Mouse (Mus musculus): ENCODE data around the gene Wnt11.
A peak's percentile ranks its signal among the peaks of the same experiment; 100 is the strongest.

Gene Wnt11

GRCm38 (mm10) chr7:98867053-98867793 is 32.3 kb downstream of the Wnt11 start:
- DNase-seq (ENCODE audit: low spot score), result no peak

GRCm38 (mm10) chr7:98867794-98868150 is 32.9 kb downstream of the Wnt11 start:
- no peak for DNase-seq (ENCODE audit: low spot score)

GRCm38 (mm10) chr7:98869070-98869469 is 34.2 kb downstream of the Wnt11 start:
- DNase-seq (ENCODE audit: low spot score), result no peak

DNA sequence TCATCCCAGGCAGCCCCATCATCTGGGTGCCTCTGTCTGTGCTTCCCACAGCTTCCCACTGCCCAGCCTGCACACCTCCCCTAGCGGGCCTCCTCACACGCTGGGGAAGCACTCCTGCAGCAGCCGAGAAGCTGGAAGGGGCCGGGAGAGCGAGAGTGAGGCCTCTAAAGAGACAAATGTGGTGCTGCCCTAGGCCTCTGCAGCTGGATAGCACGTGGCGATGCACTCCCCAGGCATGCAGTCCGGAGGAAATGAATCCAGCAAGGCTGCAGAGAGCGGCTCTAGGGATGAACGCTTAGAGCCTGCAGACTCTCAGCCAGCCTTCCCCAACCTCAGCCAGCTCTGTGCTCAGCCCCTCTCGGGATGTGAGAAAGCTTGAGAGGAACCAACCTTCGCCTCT is 35.9 kb downstream of the Wnt11 start:
- no peak for DNase-seq (ENCODE audit: low spot score)

GRCm38 (mm10) chr7:98871882-98872281 is 37.0 kb downstream of the Wnt11 start:
- DNase-seq (ENCODE audit: low spot score), result no peak

DNA sequence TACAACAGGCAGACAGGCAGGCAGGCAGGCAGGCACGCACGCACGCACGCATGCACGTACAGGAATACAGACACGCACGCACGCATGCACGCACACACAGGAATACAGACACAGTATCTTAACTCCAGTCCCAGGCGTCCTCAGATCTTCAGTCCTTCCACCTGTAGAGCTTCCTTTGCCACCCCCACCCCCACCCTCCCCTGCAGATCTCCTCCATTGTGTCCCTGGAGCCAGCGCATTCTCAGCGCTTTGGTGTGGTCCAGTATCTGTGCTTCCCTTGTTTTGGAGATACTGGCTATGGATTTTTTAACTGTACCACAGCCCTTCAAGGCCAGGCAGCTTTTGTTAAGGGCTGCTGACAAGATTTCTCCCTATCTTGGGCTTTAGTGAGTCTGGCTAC is 38.4 kb downstream of the Wnt11 start:
- no peak for DNase-seq (ENCODE audit: low spot score)

GRCm38 (mm10) chr7:98874411-98874951 is 39.6 kb downstream of the Wnt11 start:
- no peak for DNase-seq (ENCODE audit: low spot score)

DNA sequence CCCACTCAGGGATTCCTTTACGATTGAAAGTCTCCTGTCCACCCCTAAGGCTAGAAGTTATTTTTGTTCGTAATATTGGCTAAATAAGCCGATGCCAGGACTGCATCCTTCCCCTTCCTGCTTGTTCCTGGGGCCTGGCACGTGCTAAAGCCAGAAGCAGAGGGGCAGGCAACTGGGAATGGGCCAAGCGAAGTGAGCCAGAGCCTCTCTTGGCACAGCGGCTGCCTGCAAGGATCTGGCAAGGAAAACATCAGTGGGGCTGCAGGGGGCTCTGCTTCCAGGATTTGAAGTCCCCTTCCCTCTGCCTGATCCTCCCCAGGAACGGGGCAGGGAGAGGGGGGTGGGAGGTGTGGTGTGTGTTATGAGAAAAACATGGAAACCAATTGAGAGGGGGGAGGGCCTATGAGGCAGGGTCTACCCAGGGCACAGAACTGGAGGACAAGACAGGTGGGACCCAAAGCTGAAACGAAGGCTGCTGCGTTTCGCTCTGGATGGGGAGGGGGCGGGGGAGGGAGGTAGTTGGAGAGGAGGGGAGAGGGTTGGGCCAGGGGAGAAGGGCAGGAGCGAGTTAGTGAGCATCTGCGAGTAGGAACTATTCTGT is 40.6 kb downstream of the Wnt11 start:
- DNase-seq (ENCODE audit: low spot score), result no peak

GRCm38 (mm10) chr7:98876119-98876518 is 41.2 kb downstream of the Wnt11 start:
- DNase-seq (ENCODE audit: low spot score), result no peak

- no peak for DNase-seq (ENCODE audit: low spot score)
Observed at GRCm38 (mm10) chr7:98879176-98879575, 44.3 kb downstream of the Wnt11 start.

DNA sequence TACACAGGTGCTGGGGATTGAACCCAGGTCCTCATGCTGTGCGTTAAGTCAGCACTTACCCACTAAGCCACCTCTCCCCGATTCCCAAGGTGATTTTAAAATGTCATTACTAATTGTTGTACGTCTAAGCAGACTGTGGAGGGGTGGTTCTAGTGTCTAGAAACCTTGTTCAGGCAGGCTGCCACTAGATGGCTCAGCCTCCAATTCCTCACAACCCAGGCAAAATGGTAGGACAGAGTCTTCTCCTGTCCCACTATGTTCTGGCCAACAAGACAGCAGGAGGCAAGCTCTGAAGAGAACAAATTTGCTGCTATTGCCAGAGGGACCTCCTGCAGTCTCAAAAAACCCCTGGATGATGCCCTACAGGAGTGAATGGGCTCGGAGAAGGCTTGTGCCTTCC is 47.0 kb downstream of the Wnt11 start:
- DNase-seq (ENCODE audit: low spot score), result no peak

DNA sequence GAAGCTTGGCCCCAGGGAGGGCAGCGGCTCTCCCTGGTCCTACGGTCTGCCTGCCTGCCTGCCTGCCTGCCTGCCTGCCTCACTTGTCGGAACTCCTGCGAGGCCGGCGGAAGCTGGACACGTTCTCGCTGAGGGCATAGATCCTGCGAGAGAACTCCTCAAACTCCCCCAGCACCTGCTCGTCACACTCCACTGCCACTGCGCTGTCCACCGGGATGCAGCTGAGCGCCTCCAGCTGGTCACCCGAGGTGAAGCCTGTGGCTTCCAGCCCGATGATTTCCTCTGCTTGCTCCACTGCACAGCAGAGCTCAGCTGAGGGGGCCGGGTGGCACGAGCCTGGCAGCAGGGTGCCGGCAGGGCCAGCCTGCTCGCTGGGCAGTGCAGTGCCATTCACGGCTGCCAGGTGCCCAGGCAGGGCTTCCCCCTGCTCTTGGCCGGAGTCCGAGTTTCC is 52.9 kb downstream of the Wnt11 start:
- no peak for DNase-seq (ENCODE audit: low spot score)

- DNase-seq (ENCODE audit: low spot score), result no peak
Observed at GRCm38 (mm10) chr7:98888810-98889209, 53.9 kb downstream of the Wnt11 start.

- DNase-seq (ENCODE audit: low spot score), result no peak
Observed at GRCm38 (mm10) chr7:98889211-98889610, 54.3 kb downstream of the Wnt11 start.

- DNase-seq (ENCODE audit: low spot score), result no peak
Observed at GRCm38 (mm10) chr7:98893144-98893543, 58.2 kb downstream of the Wnt11 start.

GRCm38 (mm10) chr7:98894305-98894704 is 59.4 kb downstream of the Wnt11 start:
- no peak for DNase-seq (ENCODE audit: low spot score)

DNA sequence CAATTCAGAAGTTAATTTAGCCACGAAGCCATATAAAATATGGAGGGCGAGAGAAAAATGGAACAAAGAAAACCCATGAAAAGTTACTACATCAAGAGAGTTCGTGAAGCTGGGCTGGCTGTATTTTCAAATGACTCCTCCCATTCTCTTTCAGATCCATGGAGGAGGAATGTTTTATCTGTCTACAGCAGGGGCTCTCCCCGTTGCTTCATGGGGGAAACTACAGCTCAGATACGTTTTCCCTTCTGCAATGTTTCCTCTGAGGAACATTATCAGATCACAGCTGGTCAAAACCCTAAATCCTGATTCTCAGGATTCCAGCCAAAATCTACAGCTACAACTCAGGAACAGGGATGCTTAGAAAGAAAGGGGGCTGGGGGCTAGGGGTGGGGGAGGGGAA is 59.9 kb downstream of the Wnt11 start:
- DNase-seq (ENCODE audit: low spot score), result no peak

DNA sequence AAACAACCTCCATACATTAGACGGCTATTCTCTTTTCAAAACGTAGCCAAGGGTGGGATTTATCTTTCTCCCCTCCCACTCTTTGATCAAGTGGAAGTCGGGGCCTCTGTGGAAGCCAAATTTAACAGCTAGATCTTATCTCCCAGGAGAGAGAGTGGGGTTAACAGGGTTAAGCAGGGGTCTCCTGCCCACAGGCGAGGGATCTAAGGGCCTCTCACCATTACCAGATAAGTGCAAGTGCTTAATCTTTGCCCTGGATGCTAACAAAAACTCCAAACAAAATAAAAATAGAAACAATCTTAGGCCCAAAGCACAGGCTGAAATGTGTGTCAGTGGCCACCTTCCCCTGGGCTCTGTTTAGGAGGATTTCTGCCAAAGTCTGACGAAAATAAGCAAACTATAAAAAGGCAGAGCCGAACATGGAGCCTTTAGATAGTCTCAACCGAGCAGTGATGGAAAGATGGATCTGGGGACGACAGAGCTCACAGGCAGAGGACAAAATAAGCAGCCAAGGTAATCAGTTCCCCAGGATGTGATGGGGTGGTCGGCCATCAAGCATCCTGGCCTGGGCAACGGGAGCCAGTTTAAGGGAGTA is 60.7 kb downstream of the Wnt11 start:
- DNase-seq (ENCODE audit: low spot score), result no peak

DNA sequence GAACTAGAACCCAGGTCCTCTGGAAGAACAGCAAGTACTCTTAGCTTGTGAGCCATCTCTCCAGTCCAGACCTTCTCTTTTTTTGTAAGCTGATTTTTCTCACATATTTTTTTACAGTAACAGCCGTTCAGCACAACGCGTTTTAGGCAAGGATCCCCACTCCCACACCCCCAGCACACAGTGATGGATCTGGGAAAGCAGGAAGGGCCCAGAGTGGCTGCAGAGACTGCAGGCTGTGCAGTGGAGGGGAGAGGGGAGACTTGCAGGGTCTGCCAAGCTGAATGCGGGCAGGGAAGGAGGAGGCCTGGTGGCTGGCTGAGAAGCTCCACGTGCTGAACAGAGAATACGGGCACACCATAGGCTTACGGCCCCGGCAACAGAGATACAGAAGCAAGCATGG is 62.4 kb downstream of the Wnt11 start:
- DNase-seq (ENCODE audit: low spot score), result no peak

- no peak for DNase-seq (ENCODE audit: low spot score)
Observed at GRCm38 (mm10) chr7:98899815-98900214, 64.9 kb downstream of the Wnt11 start.

DNA sequence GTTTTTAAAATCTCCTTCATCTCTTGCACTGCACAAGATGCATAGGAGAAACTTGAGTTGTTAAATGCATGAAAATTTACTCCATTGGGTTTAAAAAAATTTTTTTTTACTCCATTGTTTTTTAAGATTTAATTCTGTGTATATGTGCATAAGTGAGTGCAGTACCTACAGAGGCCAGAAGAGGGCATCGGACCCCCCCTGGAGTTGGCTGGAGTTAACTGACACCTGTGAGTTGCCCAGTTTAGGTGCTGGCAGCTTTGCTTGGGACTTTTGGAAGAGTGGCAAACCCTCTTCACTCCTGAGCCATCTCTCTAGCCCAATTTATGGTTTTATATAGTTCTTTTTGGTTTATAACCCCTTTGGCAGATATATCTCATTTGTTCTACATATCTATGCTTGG is 66.2 kb downstream of the Wnt11 start:
- no peak for DNase-seq (ENCODE audit: low spot score)

- peak; percentile 35 for DNase-seq (ENCODE audit: low spot score)
Observed at GRCm38 (mm10) chr7:98903884-98904283, 69.0 kb downstream of the Wnt11 start.

Measured in urinary bladder, postnatal 14 days (tissue).